Mouse (Mus musculus): ENCODE data around the gene 4930486L24Rik. TPM values are rescaled to one million over a fixed set of nuclear protein-coding genes. Genes with fewer than 3 reads are reported as not detected.
"Not testable (repeated sequence)": the region's sequence is repeated elsewhere in the genome, so short reads cannot be mapped to it uniquely, and the experiment has no call there.

Gene 4930486L24Rik
- 0.67 and 1.1 TPM in 2 replicates for polyA plus RNA-seq (2011; ENCODE audit: insufficient read depth, insufficient read length, low read depth, missing spikeins)

- Histone ChIP-seq H3K4me3 (ENCODE audit: low read depth, low read length) (no peak within 1 kb of the TSS), H3K36me3 (ENCODE audit: control insufficient read depth, insufficient read depth, low read length, poor library complexity, severe bottlenecking) (no peaks in the 10 kb centered on the region), H3K27me3 (ENCODE audit: control insufficient read depth, insufficient read depth, low read length, poor library complexity, severe bottlenecking) (no peaks in the 10 kb centered on the region), H3K4me1 (ENCODE audit: control insufficient read depth, insufficient read depth, low read length) (no peaks in the 10 kb centered on the region), H3K9me3 (replicated peaks; ENCODE audit: control insufficient read depth, insufficient read depth, low read length, poor library complexity, severe bottlenecking) (no peaks in the 10 kb centered on the region), H3K27ac (ENCODE audit: insufficient read depth, low read length) (no peak within 1 kb of the TSS), H3K9ac (ENCODE audit: low read depth, poor library complexity, severe bottlenecking) (no peak within 1 kb of the TSS)
- no peak for TF ChIP-seq EP300 (IDR thresholded peaks at IDR 0.05; ENCODE audit: insufficient read depth, low read depth, low read length)
- TF ChIP-seq CTCF (IDR thresholded peaks at IDR 0.05; ENCODE audit: low read depth, low read length): no peak
- no peak for TF ChIP-seq POLR2A (IDR thresholded peaks at IDR 0.05; ENCODE audit: insufficient read depth, low read length)
Measured at GRCm38 (mm10) chr13:60864281-60864680, at the start of gene 4930486L24Rik. Gene 4930486L24Rik (minus strand): TSS chr13:60864475.

GRCm38 (mm10) chr13:60904780-60905179 is 40.5 kb upstream of the 4930486L24Rik start, which contains the start of gene Tpbpb:
Gene Tpbpb (minus strand): TSS chr13:60904880.
- H3K4me1 ChIP-seq (ENCODE audit: control insufficient read depth, insufficient read depth, low read length); H3K27me3 ChIP-seq (ENCODE audit: control insufficient read depth, insufficient read depth, low read length, poor library complexity, severe bottlenecking); H3K36me3 ChIP-seq (ENCODE audit: control insufficient read depth, insufficient read depth, low read length, poor library complexity, severe bottlenecking); H3K27ac ChIP-seq (ENCODE audit: insufficient read depth, low read length); H3K9me3 ChIP-seq (replicated peaks; ENCODE audit: control insufficient read depth, insufficient read depth, low read length, poor library complexity, severe bottlenecking); H3K4me3 ChIP-seq (ENCODE audit: low read depth, low read length); H3K9ac ChIP-seq (ENCODE audit: low read depth, poor library complexity, severe bottlenecking): not testable (repeated sequence)

GRCm38 (mm10) chr13:60897328-60897727 is 33.1 kb upstream of the 4930486L24Rik start, which contains the start of gene Ctla2b:
Gene Ctla2b (minus strand): TSS chr13:60897447.
- H3K27me3 ChIP-seq (ENCODE audit: control insufficient read depth, insufficient read depth, low read length, poor library complexity, severe bottlenecking): no peaks in the 10 kb centered on the region
- H3K4me3 ChIP-seq (ENCODE audit: low read depth, low read length): no peak within 1 kb of the TSS
- no peaks in the 10 kb centered on the region for H3K9me3 ChIP-seq (replicated peaks; ENCODE audit: control insufficient read depth, insufficient read depth, low read length, poor library complexity, severe bottlenecking)
- H3K27ac ChIP-seq (ENCODE audit: insufficient read depth, low read length): no peak within 1 kb of the TSS
- H3K4me1 ChIP-seq (ENCODE audit: control insufficient read depth, insufficient read depth, low read length): no peaks in the 10 kb centered on the region
- H3K9ac ChIP-seq (ENCODE audit: low read depth, poor library complexity, severe bottlenecking): no peak within 1 kb of the TSS
- no peaks in the 10 kb centered on the region for H3K36me3 ChIP-seq (ENCODE audit: control insufficient read depth, insufficient read depth, low read length, poor library complexity, severe bottlenecking)
- no peak for TF ChIP-seq POLR2A (IDR thresholded peaks at IDR 0.05; ENCODE audit: insufficient read depth, low read length)

GRCm38 (mm10) chr13:60896794-60897193 is 32.5 kb upstream of the 4930486L24Rik start, which contains the start of gene Gm49392:
Gene Gm49392 (minus strand): TSS chr13:60896894.
- H3K4me1 ChIP-seq (ENCODE audit: control insufficient read depth, insufficient read depth, low read length): not testable (repeated sequence)

GRCm38 (mm10) chr13:60895406-60896160 is 31.3 kb upstream of the 4930486L24Rik start:
- no peaks in the 10 kb centered on the region for H3K9me3 ChIP-seq (replicated peaks; ENCODE audit: control insufficient read depth, insufficient read depth, low read length, poor library complexity, severe bottlenecking)
- no peaks in the 10 kb centered on the region for H3K4me1 ChIP-seq (ENCODE audit: control insufficient read depth, insufficient read depth, low read length)
- H3K9ac ChIP-seq (ENCODE audit: low read depth, poor library complexity, severe bottlenecking): no peak overlapping the region
- H3K27ac ChIP-seq (ENCODE audit: insufficient read depth, low read length): no peak overlapping the region
- no peak for TF ChIP-seq POLR2A (IDR thresholded peaks at IDR 0.05; ENCODE audit: insufficient read depth, low read length)
- TF ChIP-seq CTCF (IDR thresholded peaks at IDR 0.05; ENCODE audit: low read depth, low read length): no peak
- no peak for TF ChIP-seq EP300 (IDR thresholded peaks at IDR 0.05; ENCODE audit: insufficient read depth, low read depth, low read length)
- no peaks in the 10 kb centered on the region for H3K36me3 ChIP-seq (ENCODE audit: control insufficient read depth, insufficient read depth, low read length, poor library complexity, severe bottlenecking)
- H3K27me3 ChIP-seq (ENCODE audit: control insufficient read depth, insufficient read depth, low read length, poor library complexity, severe bottlenecking): no peaks in the 10 kb centered on the region
- no peak overlapping the region for H3K4me3 ChIP-seq (ENCODE audit: low read depth, low read length)

More at GRCm38 (mm10) chr13:60896794-60897193, 32.5 kb upstream of the 4930486L24Rik start, which contains the start of gene Gm49392:
- not testable (repeated sequence) for H3K27me3 ChIP-seq (ENCODE audit: control insufficient read depth, insufficient read depth, low read length, poor library complexity, severe bottlenecking); H3K4me3 ChIP-seq (ENCODE audit: low read depth, low read length); H3K9me3 ChIP-seq (replicated peaks; ENCODE audit: control insufficient read depth, insufficient read depth, low read length, poor library complexity, severe bottlenecking); H3K27ac ChIP-seq (ENCODE audit: insufficient read depth, low read length); H3K36me3 ChIP-seq (ENCODE audit: control insufficient read depth, insufficient read depth, low read length, poor library complexity, severe bottlenecking); H3K9ac ChIP-seq (ENCODE audit: low read depth, poor library complexity, severe bottlenecking)

GRCm38 (mm10) chr13:60892301-60892700 is 28.0 kb upstream of the 4930486L24Rik start:
- Histone ChIP-seq H3K9me3 (replicated peaks; ENCODE audit: control insufficient read depth, insufficient read depth, low read length, poor library complexity, severe bottlenecking) (no peaks in the 10 kb centered on the region), H3K27ac (ENCODE audit: insufficient read depth, low read length) (no peak overlapping the region), H3K36me3 (ENCODE audit: control insufficient read depth, insufficient read depth, low read length, poor library complexity, severe bottlenecking) (no peaks in the 10 kb centered on the region), H3K9ac (ENCODE audit: low read depth, poor library complexity, severe bottlenecking) (no peak overlapping the region), H3K4me1 (ENCODE audit: control insufficient read depth, insufficient read depth, low read length) (no peaks in the 10 kb centered on the region), H3K4me3 (ENCODE audit: low read depth, low read length) (no peak overlapping the region), H3K27me3 (ENCODE audit: control insufficient read depth, insufficient read depth, low read length, poor library complexity, severe bottlenecking) (no peaks in the 10 kb centered on the region)
- TF ChIP-seq POLR2A (IDR thresholded peaks at IDR 0.05; ENCODE audit: insufficient read depth, low read length) (no peak), EP300 (IDR thresholded peaks at IDR 0.05; ENCODE audit: insufficient read depth, low read depth, low read length) (no peak), CTCF (IDR thresholded peaks at IDR 0.05; ENCODE audit: low read depth, low read length) (no peak)

Data from ES-Bruce4 (cell line).